Mouse (Mus musculus): ENCODE data around the gene Zbtb48. TPM values are rescaled to one million over a fixed set of nuclear protein-coding genes. Genes with fewer than 3 reads are reported as not detected.
A peak's percentile ranks its signal among the peaks of the same experiment; 100 is the strongest.
"Not testable (repeated sequence)": the region's sequence is repeated elsewhere in the genome, so short reads cannot be mapped to it uniquely, and the experiment has no call there.

Zbtb48 gene
- total RNA-seq (2021): 1 to 10 TPM; 4.9 to 5.2 TPM

DNA sequence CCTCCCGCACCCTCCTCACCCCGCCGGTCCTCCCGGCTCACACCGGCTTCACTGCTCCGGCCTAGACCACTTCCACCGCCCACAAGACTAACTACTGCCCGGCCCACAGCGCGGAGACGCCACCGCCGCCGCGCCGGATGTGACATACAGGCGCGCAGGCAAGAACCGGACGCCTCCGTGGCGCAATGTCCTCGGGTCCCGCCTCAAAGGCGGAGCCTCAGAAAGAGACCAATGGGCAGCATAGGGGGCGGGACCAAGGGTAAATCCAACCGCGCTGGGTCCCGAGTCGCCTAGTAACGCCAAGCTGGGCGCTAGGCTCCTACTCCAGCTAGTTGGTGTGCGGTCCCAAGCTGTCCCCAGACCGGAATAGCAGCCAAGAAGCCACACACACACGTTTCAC lies at the start of gene Zbtb48:
TSS of gene Zbtb48 (minus strand) at position 148 of the 400 bp plus-strand sequence.
- intact Hi-C loops (cut with DNase I): loop anchor here (2.0 kb wide), 1 partner anchor 17 kb away; no protein-coding TSS in a partner anchor
- peak; percentile 98 for DNase-seq

DNA sequence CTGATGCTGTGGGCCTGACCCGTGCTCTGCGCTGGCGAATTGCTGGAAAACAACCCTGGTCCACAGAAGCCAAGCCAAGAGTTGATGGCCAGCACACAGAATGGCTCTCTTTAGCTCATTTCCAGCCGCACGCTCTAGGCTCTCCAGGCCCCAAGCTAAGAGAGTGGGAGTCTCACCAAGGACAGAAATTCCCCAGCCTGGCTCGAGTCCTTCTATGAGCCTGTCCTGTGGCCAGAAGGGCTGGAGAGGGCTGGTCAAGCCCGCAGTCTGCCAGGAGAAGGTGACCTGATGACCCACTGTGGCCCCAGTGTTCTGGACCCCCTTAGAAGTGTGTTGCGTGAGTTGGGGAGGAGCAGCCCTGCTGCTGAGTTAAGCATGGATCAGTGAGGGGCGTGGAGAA lies 49.7 kb upstream of the Zbtb48 start:
- no peak for DNase-seq

GRCm38 (mm10) chr4:152074548-152074947 lies 47.1 kb upstream of the Zbtb48 start:
- intact Hi-C loops (cut with DNase I): no loop called here
- no peak for DNase-seq

More for the DNA sequence above, 49.7 kb upstream of the Zbtb48 start:
- intact Hi-C loops (cut with DNase I): no loop called here

- intact Hi-C loops (cut with DNase I): no loop called here
- DNase-seq: no peak
Observed at GRCm38 (mm10) chr4:152073715-152074114, 46.2 kb upstream of the Zbtb48 start.

DNA sequence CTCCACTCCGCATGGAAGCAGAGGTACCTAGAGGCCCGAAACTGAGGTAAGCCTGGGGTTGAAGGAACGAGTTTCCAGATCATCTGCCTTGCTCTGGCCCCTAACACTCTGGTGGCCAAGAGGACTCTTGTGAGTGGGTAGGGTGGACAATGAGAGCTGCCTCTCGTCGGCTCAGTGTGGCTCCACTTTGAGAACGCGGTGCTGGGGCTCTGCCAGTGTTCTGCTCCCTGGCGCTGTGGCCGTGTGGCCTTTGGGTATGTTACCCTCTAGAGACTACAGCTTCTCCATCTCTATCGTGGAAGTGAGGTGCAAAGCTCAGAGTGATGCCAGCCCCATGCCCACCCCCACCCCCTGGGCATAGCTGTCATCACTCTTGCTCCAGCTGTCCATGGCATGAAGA lies 45.2 kb upstream of the Zbtb48 start:
- DNase-seq: no peak
- intact Hi-C loops (cut with DNase I): no loop called here

- DNase-seq: peak; percentile 77 to 79
- intact Hi-C loops (cut with DNase I): no loop called here
Observed at GRCm38 (mm10) chr4:152072121-152072601, 44.7 kb upstream of the Zbtb48 start, which contains the start of gene Plekhg5. Gene Plekhg5 (plus strand): TSS chr4:152072498.

DNA sequence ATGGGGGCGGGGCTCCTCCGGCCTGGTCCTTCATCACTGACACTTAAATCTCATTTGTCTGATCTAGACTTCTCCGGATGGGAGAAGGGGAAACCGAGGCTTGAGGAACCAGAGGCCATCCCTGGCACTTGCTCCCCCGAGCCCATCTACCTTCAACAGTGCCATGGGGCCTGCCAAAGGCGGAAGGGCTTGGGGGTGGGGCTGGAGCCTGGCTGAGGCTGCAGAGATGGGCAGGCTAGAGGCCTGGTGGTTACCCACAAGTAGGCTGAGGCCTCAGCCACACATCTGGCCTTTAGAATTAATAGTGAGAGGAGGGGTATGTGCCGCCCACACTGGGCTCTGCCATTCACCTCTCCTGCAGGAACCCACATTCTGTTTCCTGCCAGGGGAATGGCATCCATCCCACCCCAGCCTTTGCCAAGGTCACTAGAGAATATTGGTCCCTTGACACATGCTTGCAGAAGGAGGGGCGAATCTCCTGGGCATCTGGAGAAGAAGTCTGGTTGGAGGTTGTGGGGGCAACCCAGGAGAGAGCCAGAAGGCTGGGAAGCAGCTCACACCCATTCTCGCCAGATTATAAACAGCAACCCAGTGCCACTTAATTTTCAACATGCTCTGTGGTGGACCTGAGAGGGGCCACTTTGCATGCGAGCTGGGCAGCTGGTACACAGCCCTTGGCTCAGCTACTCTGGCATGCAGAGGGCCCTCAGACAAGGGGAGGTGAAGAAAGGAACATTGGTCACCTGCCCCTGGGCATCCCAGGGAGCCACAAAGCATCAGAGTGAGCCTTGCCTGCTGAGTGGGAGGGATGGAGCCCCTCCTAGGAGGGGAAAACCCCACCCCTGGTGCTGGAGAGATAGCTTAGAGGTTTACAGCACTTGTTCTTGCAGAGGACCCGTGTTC lies 43.3 kb upstream of the Zbtb48 start:
- intact Hi-C loops (cut with DNase I): no loop called here
- no peak for DNase-seq

GRCm38 (mm10) chr4:152069245-152069644 lies 41.8 kb upstream of the Zbtb48 start:
- intact Hi-C loops (cut with DNase I): no loop called here
- no peak for DNase-seq

- DNase-seq: no peak
- intact Hi-C loops (cut with DNase I): no loop called here
Observed at GRCm38 (mm10) chr4:152068166-152068724, 40.8 kb upstream of the Zbtb48 start.

- intact Hi-C loops (cut with DNase I): no loop called here
- no peak for DNase-seq
Observed at GRCm38 (mm10) chr4:152067280-152067679, 39.8 kb upstream of the Zbtb48 start.

DNA sequence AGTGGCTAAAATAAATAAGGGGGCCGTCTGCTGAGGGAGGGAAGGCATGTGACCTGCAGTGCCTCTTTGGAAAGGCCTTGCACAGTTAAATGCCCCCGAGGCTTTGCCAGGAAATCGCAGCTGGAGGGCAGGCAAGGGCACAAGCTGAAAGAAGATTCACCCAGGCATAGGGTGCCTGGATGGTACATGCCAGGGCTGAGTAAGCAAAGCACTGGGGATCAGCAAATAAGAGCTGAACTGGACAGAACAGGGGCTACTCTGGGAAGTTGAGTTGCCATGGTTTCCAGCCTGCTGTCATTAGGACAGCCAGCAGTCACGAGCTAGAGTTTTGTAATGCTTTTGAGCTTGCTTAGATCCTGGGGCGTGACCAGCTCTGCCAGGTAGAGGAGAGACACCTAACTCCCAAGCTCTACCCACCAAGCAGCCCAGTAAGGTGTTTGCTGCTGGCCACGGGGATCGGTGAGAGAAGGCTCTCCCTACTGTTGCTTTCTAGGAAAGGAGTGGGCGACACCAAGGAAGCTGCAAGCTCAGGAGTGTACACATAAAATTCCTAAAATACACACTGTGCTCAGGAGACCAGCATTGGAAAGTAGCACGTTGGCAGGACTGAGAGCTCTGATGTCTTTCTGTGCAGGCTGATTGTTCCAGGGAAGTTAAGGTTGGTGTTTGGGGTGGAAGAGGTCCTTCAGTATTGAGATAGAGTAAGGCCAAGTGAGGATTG lies 35.1 kb upstream of the Zbtb48 start:
- intact Hi-C loops (cut with DNase I): no loop called here
- peak; percentile 66 to 72 for DNase-seq

DNA sequence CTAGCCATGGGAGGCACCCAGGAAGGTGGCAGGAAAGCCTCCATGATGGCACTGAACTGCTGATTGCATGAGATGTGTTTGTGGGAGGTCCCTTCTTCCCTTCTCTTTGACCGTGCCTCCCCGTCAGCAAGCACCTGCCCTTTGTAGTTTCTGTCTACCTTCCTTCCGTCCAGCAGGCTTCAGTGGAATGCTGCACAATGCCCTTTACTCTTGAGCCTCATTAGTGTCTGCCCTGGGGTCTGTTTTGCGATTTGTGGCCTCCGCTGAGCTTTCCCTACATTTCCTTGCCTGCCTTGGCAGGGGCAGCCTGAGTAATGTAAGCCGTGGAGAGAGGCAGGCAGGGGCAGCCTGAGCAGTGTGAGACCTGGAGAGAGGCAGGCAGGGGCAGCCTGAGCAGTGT lies 17.1 kb upstream of the Zbtb48 start:
- intact Hi-C loops (cut with DNase I): no loop called here

GRCm38 (mm10) chr4:152043171-152043570 lies 15.7 kb upstream of the Zbtb48 start:
- intact Hi-C loops (cut with DNase I): no loop called here
- no peak for DNase-seq

More for the DNA sequence above, 17.1 kb upstream of the Zbtb48 start:
- DNase-seq: no peak

DNA sequence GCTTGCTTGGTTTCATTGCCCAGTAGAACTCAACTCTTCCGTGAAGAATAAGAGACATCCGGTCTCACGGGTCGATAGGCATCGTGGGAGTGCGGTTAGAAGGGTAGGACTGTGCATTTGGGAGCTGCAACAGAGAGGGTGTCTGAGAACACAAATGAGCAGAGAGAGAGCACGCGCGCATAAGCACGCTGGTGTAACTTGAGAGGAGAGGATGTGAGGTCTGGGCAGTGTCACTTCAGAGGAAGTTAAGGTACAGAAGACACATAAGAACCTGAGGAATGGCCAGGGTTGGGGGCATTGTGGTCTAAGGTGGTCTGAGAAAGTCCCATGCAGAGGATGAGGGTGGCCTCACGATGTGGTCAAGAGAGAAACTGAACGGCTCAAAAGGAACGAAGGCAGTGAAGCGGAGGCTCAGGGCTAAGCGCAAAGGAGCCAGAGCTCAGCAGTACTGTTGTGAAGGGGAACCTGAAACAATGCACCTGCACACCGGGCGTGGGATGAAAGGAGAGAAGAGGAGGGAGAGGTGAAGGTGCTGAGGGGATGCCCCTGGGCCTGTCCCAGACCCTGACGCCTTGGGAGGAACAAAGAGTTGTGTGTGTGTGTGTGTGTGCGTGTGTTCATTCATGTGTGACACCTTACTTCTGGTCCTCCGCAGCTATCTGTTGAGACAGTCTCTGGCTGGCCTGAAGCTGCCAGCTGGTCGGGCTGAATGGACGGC lies 14.6 kb upstream of the Zbtb48 start:
- intact Hi-C loops (cut with DNase I): no loop called here
- no peak for DNase-seq

- intact Hi-C loops (cut with DNase I): loop anchor here (2.0 kb wide), 1 partner anchor 57 kb away; no protein-coding TSS in a partner anchor
- no peak for DNase-seq
Observed at GRCm38 (mm10) chr4:152039831-152040310, 12.4 kb upstream of the Zbtb48 start.

DNA sequence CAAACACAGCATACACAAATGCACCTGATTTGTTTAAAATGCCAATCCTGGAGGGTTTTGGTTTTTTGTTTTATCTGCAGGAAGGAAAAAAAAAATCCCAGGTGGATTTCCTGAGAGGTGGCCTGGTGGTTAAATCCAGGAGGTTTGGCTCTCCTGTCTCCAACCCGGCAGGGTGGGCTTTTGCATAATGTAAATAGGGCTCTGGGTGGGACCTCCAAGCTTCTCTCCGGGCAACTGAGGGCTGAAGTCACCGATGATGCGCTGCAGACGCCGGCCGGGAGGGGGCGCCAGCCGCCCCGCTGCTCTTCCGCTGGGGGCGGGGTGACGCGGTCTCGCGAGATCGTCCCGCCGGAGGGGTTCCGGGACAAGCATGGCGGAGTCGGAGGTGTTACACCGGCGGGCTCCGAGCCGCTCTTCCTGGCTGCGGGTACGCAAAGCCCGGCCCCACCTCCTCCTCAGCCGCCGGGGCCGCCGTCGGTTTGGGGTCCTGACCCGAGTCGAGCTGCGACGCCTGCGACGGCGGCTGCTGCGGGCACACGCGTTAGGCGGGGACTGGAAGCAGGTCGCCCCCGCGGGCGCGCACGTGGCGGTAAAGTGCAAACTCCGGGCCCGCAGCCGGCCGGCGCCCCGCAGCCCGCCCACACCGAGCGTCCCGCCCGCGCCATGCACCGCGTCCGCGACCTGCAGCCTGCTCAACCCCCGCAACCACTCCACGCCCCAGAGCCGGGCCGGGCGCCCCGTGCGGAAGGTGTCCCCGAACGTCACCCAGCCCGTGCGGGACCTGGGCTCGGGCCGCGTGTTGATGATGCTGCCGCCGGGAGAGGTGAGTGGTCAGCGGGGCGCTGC lies 11.7 kb upstream of the Zbtb48 start, which contains the start of gene Nol9:
TSS of gene Nol9 (plus strand) at position 337 of the 846 bp plus-strand sequence.
- intact Hi-C loops (cut with DNase I): loop anchor here (2.0 kb wide), 1 partner anchor 58 kb away; no protein-coding TSS in a partner anchor

GRCm38 (mm10) chr4:152038225-152038984 lies 10.9 kb upstream of the Zbtb48 start, which contains the start of gene Tas1r1:
Gene Tas1r1 (minus strand): TSS chr4:152038568.
- no peak for DNase-seq
- intact Hi-C loops (cut with DNase I): loop anchor here (2.0 kb wide), 1 partner anchor 58 kb away; no protein-coding TSS in a partner anchor

More for the DNA sequence above, 11.7 kb upstream of the Zbtb48 start, which contains the start of gene Nol9:
- peak; percentile 93 to 97 for DNase-seq

DNA sequence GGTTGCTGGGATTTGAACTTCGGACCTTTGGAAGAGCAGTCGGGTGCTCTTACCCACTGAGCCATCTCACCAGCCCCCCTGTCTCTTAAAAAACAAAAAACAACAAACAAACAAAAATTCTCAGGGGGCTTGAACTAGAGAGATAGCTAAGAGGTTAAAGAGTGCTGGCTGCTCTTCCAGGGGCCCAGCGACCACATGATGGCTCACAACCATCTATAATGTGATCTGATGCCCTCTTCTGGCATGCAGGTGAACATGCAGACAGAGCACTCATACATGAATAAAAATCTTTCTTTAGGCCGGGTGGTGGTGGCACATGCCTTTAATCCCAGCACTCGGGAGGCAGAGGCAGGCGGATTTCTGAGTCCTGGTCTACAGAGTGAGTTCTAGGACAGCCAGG lies 9.0 kb upstream of the Zbtb48 start:
- intact Hi-C loops (cut with DNase I): loop anchor here (1.0 kb wide), 1 partner anchor 55 kb away; no protein-coding TSS in a partner anchor

More for the DNA sequence above, 9.0 kb upstream of the Zbtb48 start:
- DNase-seq: not testable (repeated sequence)
